Mouse (Mus musculus): ENCODE measurements around the gene Ccr7. TPM values are rescaled to one million over a fixed set of nuclear protein-coding genes. Genes with fewer than 3 reads are reported as not detected.
A peak's percentile ranks its signal among the peaks of the same experiment; 100 is the strongest.

Gene Ccr7
- polyA plus RNA-seq, 1 experiment from 2014 or later, result 0.81 TPM

DNA sequence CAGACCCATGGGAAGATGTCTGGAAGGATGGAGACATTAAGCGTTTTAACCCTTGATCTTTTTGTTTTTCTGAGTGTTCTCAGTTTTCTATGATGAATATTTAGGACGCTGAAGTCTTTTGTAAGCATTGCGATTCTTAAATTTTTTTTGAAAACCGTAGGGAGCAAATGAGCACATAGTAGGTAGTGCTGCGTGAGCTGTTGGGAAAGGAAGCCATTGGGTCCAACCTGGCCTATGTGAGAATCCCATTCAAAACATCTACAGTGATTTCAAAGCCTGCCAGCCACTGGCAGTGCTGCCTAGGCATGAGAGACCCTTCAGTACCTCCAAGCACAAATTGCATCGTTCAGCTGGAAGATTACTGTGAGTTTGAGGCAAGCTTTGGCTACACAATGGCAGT is 15.1 kb upstream of the Ccr7 start:
- Histone ChIP-seq H3K9me3 (no peaks in the 10 kb centered on the region), H3K4me3 (no peak overlapping the region), H3K9ac (no peak overlapping the region), H3K36me3 (no peaks in the 10 kb centered on the region), H3K27ac (no peak overlapping the region), H3K4me1 (no peaks in the 10 kb centered on the region), H3K4me2 (replicated peaks) (no peak overlapping the region), H3K27me3 (peaks cover 3% of the 10 kb centered on the region; the same call in 1 of the 2 replicates)
- ATAC-seq (ENCODE audit: insufficient number of reproducible peaks, insufficient read depth, low FRiP score, low TSS enrichment), result no peak
- 90% methylated on average over 6 of the region's 6 CpGs for WGBS

DNA sequence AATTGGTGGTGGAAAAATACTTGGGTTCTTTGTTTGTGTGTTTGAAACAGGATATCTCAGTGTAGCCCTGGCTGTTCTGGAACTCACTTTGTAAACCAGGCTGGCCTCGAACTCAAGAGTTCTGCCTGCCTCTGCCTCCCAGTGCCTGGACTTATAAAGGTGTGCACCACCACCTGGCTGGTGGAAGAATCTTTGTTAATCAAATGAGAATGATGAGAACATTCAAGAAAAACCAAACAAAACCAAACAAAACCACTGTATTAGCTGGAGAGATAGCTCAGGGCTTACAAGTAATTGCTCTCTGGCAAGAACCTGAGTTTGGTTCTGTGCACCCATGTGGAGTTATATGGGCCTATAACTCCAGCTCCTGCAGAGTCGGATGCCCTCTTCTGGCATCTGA is 14.6 kb upstream of the Ccr7 start:
- no peak overlapping the region for H3K4me3 ChIP-seq
- peaks cover 3% of the 10 kb centered on the region; the same call in 1 of the 2 replicates for H3K27me3 ChIP-seq
- ATAC-seq (ENCODE audit: insufficient number of reproducible peaks, insufficient read depth, low FRiP score, low TSS enrichment), result no peak
- no peak overlapping the region for H3K4me2 ChIP-seq (replicated peaks)
- no peak overlapping the region for H3K27ac ChIP-seq
- no peak overlapping the region for H3K9ac ChIP-seq
- WGBS, result 82% methylated on average over 2 of the region's 2 CpGs
- no peaks in the 10 kb centered on the region for H3K36me3 ChIP-seq
- no peaks in the 10 kb centered on the region for H3K9me3 ChIP-seq
- H3K4me1 ChIP-seq, result no peaks in the 10 kb centered on the region

- no peak overlapping the region for H3K4me3 ChIP-seq
- 61% methylated on average over 12 of the region's 12 CpGs for WGBS
- H3K4me2 ChIP-seq (replicated peaks), result no peak overlapping the region
These were observed 13.2 kb upstream of the Ccr7 start for GRCm38 (mm10) chr11:99168030-99168474.

GRCm38 (mm10) chr11:99167576-99167975 is 12.7 kb upstream of the Ccr7 start:
- Histone ChIP-seq H3K4me2 (replicated peaks) (no peak overlapping the region), H3K4me3 (no peak overlapping the region), H3K27me3 (peaks cover 3% of the 10 kb centered on the region; the same call in 1 of the 2 replicates), H3K4me1 (no peaks in the 10 kb centered on the region), H3K9ac (no peak overlapping the region), H3K36me3 (no peaks in the 10 kb centered on the region), H3K9me3 (no peaks in the 10 kb centered on the region), H3K27ac (no peak overlapping the region)
- no peak for ATAC-seq (ENCODE audit: insufficient number of reproducible peaks, insufficient read depth, low FRiP score, low TSS enrichment)
- WGBS, result 83% methylated on average over 7 of the region's 7 CpGs

More at GRCm38 (mm10) chr11:99168030-99168474, 13.2 kb upstream of the Ccr7 start:
- H3K4me1 ChIP-seq, result no peaks in the 10 kb centered on the region
- no peaks in the 10 kb centered on the region for H3K9me3 ChIP-seq
- H3K36me3 ChIP-seq, result no peaks in the 10 kb centered on the region
- H3K27ac ChIP-seq, result no peak overlapping the region
- H3K9ac ChIP-seq, result no peak overlapping the region
- no peak for ATAC-seq (ENCODE audit: insufficient number of reproducible peaks, insufficient read depth, low FRiP score, low TSS enrichment)
- H3K27me3 ChIP-seq, result peaks cover 3% of the 10 kb centered on the region; the same call in 1 of the 2 replicates

DNA sequence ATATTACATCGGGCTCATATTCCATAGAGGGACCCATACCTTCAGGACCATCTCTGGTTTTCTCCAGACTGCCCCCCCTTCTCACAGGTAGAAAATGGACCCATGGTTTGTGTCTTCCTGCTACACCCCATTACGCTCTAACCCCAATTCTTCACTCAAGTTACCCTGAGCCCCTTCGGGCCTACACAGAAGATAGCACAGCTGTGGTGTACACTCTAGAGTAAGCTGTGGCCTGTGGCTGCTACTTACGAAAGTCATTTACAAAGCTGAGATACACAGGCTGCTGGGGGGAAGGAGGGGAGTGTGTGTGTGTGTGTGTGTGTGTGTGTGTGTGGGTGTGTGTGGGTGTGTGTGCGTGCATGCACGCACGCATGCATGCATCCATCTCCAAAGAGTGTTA is 11.4 kb upstream of the Ccr7 start:
- H3K4me3 ChIP-seq, result no peak overlapping the region
- no peak overlapping the region for H3K9ac ChIP-seq
- 0 out of 2 replicates have a peak, but pooled peaks cover 5% of the 10 kb centered on the region for H3K4me1 ChIP-seq
- peaks cover 3% of the 10 kb centered on the region; the same call in 1 of the 2 replicates for H3K27me3 ChIP-seq
- H3K9me3 ChIP-seq, result no peaks in the 10 kb centered on the region
- H3K4me2 ChIP-seq (replicated peaks), result no peak overlapping the region
- ATAC-seq (ENCODE audit: insufficient number of reproducible peaks, insufficient read depth, low FRiP score, low TSS enrichment), result peak; percentile 22; the same call in 1 of the 2 replicates
- WGBS, result 92% methylated on average over 7 of the region's 7 CpGs
- no peak overlapping the region for H3K27ac ChIP-seq
- no peaks in the 10 kb centered on the region for H3K36me3 ChIP-seq

DNA sequence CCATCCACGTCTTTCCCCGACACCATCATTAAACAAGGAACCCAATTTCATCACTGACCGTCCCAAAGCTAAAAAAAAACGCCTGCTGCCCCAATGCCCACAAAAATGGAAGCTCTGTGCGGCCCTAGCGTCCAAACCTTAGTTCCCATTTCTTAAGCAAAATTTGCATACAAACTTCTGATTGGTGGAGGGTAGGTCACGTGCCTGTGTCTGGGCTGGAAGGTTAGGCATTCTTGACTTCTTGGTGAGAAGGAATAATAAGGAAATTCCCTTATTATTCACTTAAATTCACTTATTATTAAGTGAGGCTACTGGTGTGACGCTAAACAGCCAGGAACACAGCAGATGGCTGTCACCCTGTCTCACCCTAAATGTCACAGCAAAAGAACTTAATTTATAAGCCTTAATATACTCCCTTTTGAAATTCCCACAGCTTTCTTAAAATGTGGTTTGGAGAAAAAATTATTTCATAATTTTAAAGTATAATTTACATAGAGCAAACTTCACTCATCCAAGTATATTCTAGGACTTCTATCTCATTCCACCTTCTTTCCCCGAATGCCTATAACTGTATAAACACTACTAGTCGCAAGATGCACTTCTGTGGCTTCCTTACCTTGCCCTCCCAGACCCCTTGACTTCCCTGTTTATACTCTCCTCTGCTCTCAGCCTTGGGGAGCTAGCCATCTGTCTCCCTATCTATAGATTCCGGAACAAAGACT is 10.3 kb upstream of the Ccr7 start:
- H3K4me2 ChIP-seq (replicated peaks), result no peak overlapping the region
- ATAC-seq (ENCODE audit: insufficient number of reproducible peaks, insufficient read depth, low FRiP score, low TSS enrichment), result no peak
- no peak overlapping the region for H3K4me3 ChIP-seq
- no peaks in the 10 kb centered on the region for H3K36me3 ChIP-seq
- H3K9me3 ChIP-seq, result no peaks in the 10 kb centered on the region
- no peak overlapping the region for H3K9ac ChIP-seq
- WGBS, result 69% methylated on average over 11 of the region's 11 CpGs
- no peak overlapping the region for H3K27ac ChIP-seq
- H3K4me1 ChIP-seq, result 0 out of 2 replicates have a peak, but pooled peaks cover 5% of the 10 kb centered on the region
- H3K27me3 ChIP-seq, result peaks cover 3% of the 10 kb centered on the region; the same call in 1 of the 2 replicates

GRCm38 (mm10) chr11:99162972-99163686 is 8.3 kb upstream of the Ccr7 start:
- 79% methylated on average over 10 of the region's 10 CpGs for WGBS
- no peak overlapping the region for H3K4me3 ChIP-seq

GRCm38 (mm10) chr11:99161648-99162047 is 6.8 kb upstream of the Ccr7 start:
- Histone ChIP-seq H3K4me3 (no peak overlapping the region), H3K4me2 (replicated peaks) (no peak overlapping the region), H3K9me3 (no peaks in the 10 kb centered on the region), H3K27me3 (peaks cover 3% of the 10 kb centered on the region; the same call in 1 of the 2 replicates), H3K9ac (no peak overlapping the region), H3K36me3 (no peaks in the 10 kb centered on the region), H3K27ac (0 out of 2 replicates have a peak overlapping the region, but pooled peaks have one; percentile 13), H3K4me1 (0 out of 2 replicates have a peak, but pooled peaks cover 5% of the 10 kb centered on the region)
- ATAC-seq (ENCODE audit: insufficient number of reproducible peaks, insufficient read depth, low FRiP score, low TSS enrichment), result no peak
- 37% methylated on average over 5 of the region's 5 CpGs for WGBS

More at GRCm38 (mm10) chr11:99162972-99163686, 8.3 kb upstream of the Ccr7 start:
- no peak for ATAC-seq (ENCODE audit: insufficient number of reproducible peaks, insufficient read depth, low FRiP score, low TSS enrichment)
- H3K9me3 ChIP-seq, result no peaks in the 10 kb centered on the region
- H3K4me2 ChIP-seq (replicated peaks), result no peak overlapping the region
- 0 out of 2 replicates have a peak, but pooled peaks cover 5% of the 10 kb centered on the region for H3K4me1 ChIP-seq
- H3K27me3 ChIP-seq, result peaks cover 3% of the 10 kb centered on the region; the same call in 1 of the 2 replicates
- H3K36me3 ChIP-seq, result no peaks in the 10 kb centered on the region
- no peak overlapping the region for H3K27ac ChIP-seq
- H3K9ac ChIP-seq, result no peak overlapping the region

- H3K27me3 ChIP-seq, result no peaks in the 10 kb centered on the region
These were observed 5.4 kb upstream of the Ccr7 start for GRCm38 (mm10) chr11:99160228-99160627.

GRCm38 (mm10) chr11:99155817-99156216 is 940 bp upstream of the Ccr7 start:
- no peaks in the 10 kb centered on the region for H3K36me3 ChIP-seq
- H3K4me1 ChIP-seq, result peaks cover 5% of the 10 kb centered on the region
- no peaks in the 10 kb centered on the region for H3K9me3 ChIP-seq
- no peaks in the 10 kb centered on the region for H3K27me3 ChIP-seq
- H3K4me3 ChIP-seq, result no peak overlapping the region
- ATAC-seq (ENCODE audit: insufficient number of reproducible peaks, insufficient read depth, low FRiP score, low TSS enrichment), result no peak
- no peak overlapping the region for H3K27ac ChIP-seq
- H3K9ac ChIP-seq, result no peak overlapping the region
- 88% methylated on average over 9 of the region's 9 CpGs for WGBS
- no peak overlapping the region for H3K4me2 ChIP-seq (replicated peaks)

More at GRCm38 (mm10) chr11:99160228-99160627, 5.4 kb upstream of the Ccr7 start:
- no peak overlapping the region for H3K27ac ChIP-seq
- no peak overlapping the region for H3K4me2 ChIP-seq (replicated peaks)
- no peaks in the 10 kb centered on the region for H3K9me3 ChIP-seq
- no peak overlapping the region for H3K9ac ChIP-seq
- 88% methylated on average over 6 of the region's 6 CpGs for WGBS
- 0 out of 2 replicates have a peak, but pooled peaks cover 5% of the 10 kb centered on the region for H3K4me1 ChIP-seq
- no peak for ATAC-seq (ENCODE audit: insufficient number of reproducible peaks, insufficient read depth, low FRiP score, low TSS enrichment)
- no peaks in the 10 kb centered on the region for H3K36me3 ChIP-seq
- H3K4me3 ChIP-seq, result no peak overlapping the region

- H3K9ac ChIP-seq, result no peak overlapping the region
- no peaks in the 10 kb centered on the region for H3K27me3 ChIP-seq
- H3K4me2 ChIP-seq (replicated peaks), result no peak overlapping the region
- WGBS, result 77% methylated on average over 7 of the region's 7 CpGs
- H3K36me3 ChIP-seq, result no peaks in the 10 kb centered on the region
- H3K9me3 ChIP-seq, result no peaks in the 10 kb centered on the region
- H3K4me3 ChIP-seq, result no peak overlapping the region
- ATAC-seq (ENCODE audit: insufficient number of reproducible peaks, insufficient read depth, low FRiP score, low TSS enrichment), result no peak
- H3K4me1 ChIP-seq, result peaks cover 18% of the 10 kb centered on the region
- H3K27ac ChIP-seq, result no peak overlapping the region
These were observed 817 bp downstream of the Ccr7 start for GRCm38 (mm10) chr11:99153767-99154753.
